Mouse (Mus musculus) hindbrain, embryonic 11.5 days (tissue): ENCODE data around the gene Plekhd1. TPM values are rescaled to one million over a fixed set of nuclear protein-coding genes. Genes with fewer than 3 reads are reported as not detected.
A peak's percentile ranks its signal among the peaks of the same experiment; 100 is the strongest.

ENCODE experiments used
- ATAC-seq: fragments of 200-750 bp; cut with Nextera tagmentation; 2 replicates; pipeline ENCODE4 v1.8.0; 2017; ENCODE audit warnings: mild to moderate bottlenecking, moderate TSS enrichment, moderate library complexity; ENCODE audit not compliant: low FRiP score
- DNase-seq: peaks from one replicate; pipeline ENCODE4 v3.0.0-alpha.2; 2015; ENCODE audit warnings: low spot score
- H3K27ac ChIP-seq: fragments of 300-500 bp; sonication (generic); 2 replicates; pipeline ENCODE4 v1.5.1; 2014; ENCODE audit warnings: mild to moderate bottlenecking, low read depth, low read length
- H3K27me3 ChIP-seq: fragments of 300-500 bp; sonication (generic); 2 replicates; pipeline ENCODE4 v1.6.1; 2014; ENCODE audit warnings: mild to moderate bottlenecking, low read length, moderate library complexity, mixed read lengths; ENCODE audit not compliant: control insufficient read depth, insufficient read depth
- H3K36me3 ChIP-seq: fragments of 300-500 bp; sonication (generic); 2 replicates; pipeline ENCODE4 v1.6.1; 2014; ENCODE audit warnings: mild to moderate bottlenecking, low read length, moderate library complexity, mixed read lengths; ENCODE audit not compliant: control insufficient read depth, insufficient read depth
- H3K4me1 ChIP-seq: fragments of 300-500 bp; sonication (generic); replicated peaks from 2 replicates; pipeline ENCODE4 v1.6.1; 2014; ENCODE audit warnings: low read length, mixed read lengths; ENCODE audit not compliant: control insufficient read depth, insufficient read depth
- H3K4me2 ChIP-seq: fragments of 300-500 bp; sonication (generic); replicated peaks from 2 replicates; pipeline ENCODE4 v1.6.1; 2014; ENCODE audit warnings: mild to moderate bottlenecking, low read depth, low read length
- H3K4me3 ChIP-seq: fragments of 300-500 bp; sonication (generic); 2 replicates; pipeline ENCODE4 v1.5.1; 2014; ENCODE audit warnings: low read depth, low read length
- H3K9ac ChIP-seq: fragments of 300-500 bp; sonication (generic); 2 replicates; pipeline ENCODE4 v1.6.1; 2014; ENCODE audit warnings: low read depth, low read length
- H3K9me3 ChIP-seq: fragments of 300-500 bp; sonication (generic); 2 replicates; pipeline ENCODE4 v1.6.1; 2016; ENCODE audit warnings: low read length; ENCODE audit not compliant: control insufficient read depth
- WGBS: fragments of 180-500 bp; shearing (Covaris S2); extraction: QIAGEN DNeasy Blood & Tissue Kit; methylation state at CpG from one replicate; pipeline ENCODE4 v1.1.7; 2014; 5-methylcytosine and 5-hydroxymethylcytosine counted together
- polyA plus RNA-seq: library from polyadenylated mRNA; unstranded; fragments of >200 nt; fragmentation: Nextera tagmentation; extraction: Ambion mirVana; gene quantifications from 2 replicates; pipeline ENCODE4 v1.2.1, GENCODE M21; 2014

Gene Plekhd1
- polyA plus RNA-seq, 1 experiment from 2014 or later: 1.1 TPM

DNA sequence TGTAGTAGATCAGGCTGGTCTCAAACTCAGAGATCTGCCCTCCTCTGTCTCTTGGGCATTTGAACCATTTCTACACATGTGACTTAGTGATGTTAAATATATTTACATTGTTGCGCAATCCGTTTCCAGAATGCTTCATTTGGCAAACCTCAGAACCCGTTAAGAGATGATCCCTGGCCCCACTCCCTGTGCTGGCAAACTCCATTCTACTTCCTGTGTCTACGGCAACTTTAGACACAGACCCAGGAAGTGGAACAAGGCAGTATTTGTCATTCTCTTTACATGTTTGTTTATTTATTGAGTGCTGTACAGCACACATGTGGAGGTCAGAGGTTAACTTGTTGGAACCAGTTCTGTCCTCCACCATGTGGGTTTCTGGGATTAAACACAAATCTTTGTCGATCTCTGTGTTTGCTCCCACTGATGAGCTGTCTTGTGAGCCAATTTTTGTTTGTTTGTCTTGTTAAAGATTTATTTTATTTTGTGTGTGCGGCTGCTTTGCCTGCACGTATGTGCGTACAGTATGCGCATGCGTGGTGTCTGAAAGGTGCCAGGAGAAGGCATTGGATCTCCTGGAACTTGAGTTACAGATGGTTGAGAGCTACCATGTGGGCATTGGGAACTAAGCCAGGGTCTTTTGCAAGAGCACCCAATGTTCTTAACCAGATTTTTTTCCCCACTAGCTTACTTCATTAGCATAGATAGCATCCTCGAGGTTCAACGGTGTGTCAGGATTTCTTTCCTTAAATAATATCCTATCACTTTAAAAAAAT, 37.6 kb downstream of the Plekhd1 start:
- 0 out of 2 replicates have a peak, but pooled peaks have one; percentile 5 for ATAC-seq

DNA sequence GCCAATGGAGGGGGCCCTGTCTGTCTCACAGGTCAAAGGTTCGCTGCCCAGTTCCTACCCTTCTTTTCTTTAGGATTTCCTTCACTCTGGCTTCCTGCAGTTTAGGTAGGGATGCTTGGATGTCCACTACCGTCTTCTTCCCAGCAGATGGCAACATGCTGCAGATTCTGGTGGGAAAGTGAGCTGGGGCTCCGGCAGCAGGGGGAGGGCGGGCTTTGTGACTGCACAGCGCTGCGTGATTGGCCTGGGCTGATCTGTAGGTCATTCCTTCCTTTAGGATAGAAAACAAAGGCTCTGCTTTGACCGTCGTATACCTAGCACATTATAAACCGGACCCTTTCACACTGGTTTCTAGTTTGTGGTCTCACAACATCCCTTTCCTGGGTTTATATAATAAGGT, 38.2 kb downstream of the Plekhd1 start:
- peak; percentile 80 for DNase-seq
- 5% methylated on average over 9 of the region's 9 CpGs for WGBS
- Histone ChIP-seq H3K4me3 (no peak overlapping the region), H3K4me1 (no peaks in the 10 kb centered on the region), H3K27ac (no peak overlapping the region), H3K27me3 (no peaks in the 10 kb centered on the region), H3K9me3 (no peaks in the 10 kb centered on the region), H3K4me2 (no peak overlapping the region), H3K36me3 (no peaks in the 10 kb centered on the region), H3K9ac (no peak overlapping the region)
- peak; percentile 84 for ATAC-seq

More for the DNA sequence above, 37.6 kb downstream of the Plekhd1 start:
- WGBS: 88% methylated on average over 12 of the region's 12 CpGs
- H3K9ac ChIP-seq: no peak overlapping the region
- H3K27ac ChIP-seq: no peak overlapping the region
- H3K27me3 ChIP-seq: no peaks in the 10 kb centered on the region
- H3K9me3 ChIP-seq: no peaks in the 10 kb centered on the region
- H3K4me3 ChIP-seq: no peak overlapping the region
- no peaks in the 10 kb centered on the region for H3K4me1 ChIP-seq
- H3K4me2 ChIP-seq: no peak overlapping the region
- no peak for DNase-seq
- no peaks in the 10 kb centered on the region for H3K36me3 ChIP-seq

DNA sequence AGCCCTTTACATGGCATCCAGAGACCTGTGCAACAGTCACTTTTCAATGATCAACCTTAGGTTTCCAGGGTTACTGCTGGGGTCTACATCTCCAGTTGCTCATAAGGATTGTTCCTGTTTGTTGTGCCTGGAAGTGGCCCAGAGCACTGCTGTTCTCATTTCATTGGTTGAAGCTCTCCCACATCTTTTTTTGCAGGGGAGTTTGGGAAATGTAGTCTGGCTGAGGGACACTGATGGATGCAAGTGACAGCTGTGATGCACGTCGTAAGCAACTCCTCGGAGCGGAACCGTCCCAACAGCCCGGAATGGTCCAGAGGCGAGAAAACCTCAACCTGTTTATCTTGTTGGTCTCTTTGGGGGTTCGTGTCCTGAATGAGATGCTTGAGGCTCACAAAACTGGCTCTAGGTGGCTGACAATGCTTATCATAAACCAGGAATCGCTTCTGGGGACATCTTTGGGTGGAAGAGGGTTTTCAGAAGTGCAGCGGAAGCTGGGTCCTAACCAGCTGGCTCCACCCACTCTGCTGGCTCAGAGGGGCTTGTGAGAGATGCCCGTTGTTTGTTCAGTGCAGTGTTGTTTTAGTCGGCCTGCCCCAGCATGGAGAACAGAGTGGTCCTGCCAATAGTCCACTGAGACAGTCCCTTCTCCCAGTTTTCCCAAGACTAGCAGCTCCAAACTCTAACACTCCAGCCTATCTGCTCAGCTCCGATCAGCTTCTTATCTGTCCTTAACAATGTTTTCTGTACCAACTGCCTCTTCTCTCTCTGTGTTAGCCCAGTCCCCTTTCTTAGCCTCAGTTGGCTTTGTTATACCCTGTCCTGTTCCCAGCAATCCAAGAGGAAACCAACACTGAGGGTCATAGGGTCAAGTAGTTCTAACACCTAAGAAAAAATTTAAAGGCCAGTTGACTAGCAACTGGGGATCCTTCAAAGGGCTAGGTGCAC, 42.4 kb downstream of the Plekhd1 start:
- ATAC-seq: no peak
- 59% methylated on average over 13 of the region's 13 CpGs for WGBS

DNA sequence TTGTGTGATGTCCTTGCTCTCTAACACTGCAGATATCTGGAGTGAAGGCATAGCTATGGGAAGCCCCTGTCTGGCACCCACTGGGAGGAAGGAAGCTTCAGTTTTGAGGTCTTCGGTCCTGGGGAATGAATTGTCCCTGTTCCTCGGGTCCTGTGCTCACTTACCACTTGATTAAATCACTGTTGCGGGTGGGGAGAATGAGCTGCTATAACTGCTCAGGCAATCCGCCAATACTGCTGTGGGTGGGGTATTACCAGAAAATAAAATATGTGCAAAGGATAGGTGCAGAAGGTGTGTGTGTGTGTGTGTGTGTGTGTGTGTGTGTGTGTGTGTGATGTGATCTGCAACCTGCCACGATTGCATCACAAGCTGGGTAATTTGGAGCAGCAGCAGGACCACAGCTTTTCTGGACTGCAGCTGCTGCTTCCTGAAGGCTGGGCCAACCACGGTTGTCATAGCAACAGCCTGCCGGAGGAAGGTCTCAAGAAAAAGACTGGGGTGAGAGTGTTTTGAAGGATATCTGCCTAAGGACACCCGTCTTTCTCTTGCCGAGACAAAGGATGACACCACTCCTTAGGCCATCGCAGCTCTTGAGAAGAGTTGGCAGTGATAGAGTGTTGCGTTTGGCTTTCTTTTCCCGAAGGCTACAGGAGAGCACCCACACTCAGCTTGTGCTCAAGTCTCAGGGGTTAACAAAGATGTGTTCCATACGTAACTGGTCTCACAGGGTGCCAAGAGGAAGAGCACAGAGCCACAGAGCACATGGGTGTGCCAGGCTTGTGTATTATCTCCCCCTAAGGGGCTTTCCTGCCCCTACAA, 44.3 kb downstream of the Plekhd1 start:
- 24% methylated on average over 13 of the region's 13 CpGs for WGBS
- peak; percentile 80 for DNase-seq
- H3K4me3 ChIP-seq: no peak overlapping the region

More for the DNA sequence above, 42.4 kb downstream of the Plekhd1 start:
- no peak overlapping the region for H3K4me3 ChIP-seq
- no peaks in the 10 kb centered on the region for H3K36me3 ChIP-seq
- no peaks in the 10 kb centered on the region for H3K9me3 ChIP-seq
- DNase-seq: no peak
- H3K27me3 ChIP-seq: no peaks in the 10 kb centered on the region
- H3K4me1 ChIP-seq: peaks cover 5% of the 10 kb centered on the region
- no peak overlapping the region for H3K27ac ChIP-seq
- H3K4me2 ChIP-seq: no peak overlapping the region
- H3K9ac ChIP-seq: no peak overlapping the region

DNA sequence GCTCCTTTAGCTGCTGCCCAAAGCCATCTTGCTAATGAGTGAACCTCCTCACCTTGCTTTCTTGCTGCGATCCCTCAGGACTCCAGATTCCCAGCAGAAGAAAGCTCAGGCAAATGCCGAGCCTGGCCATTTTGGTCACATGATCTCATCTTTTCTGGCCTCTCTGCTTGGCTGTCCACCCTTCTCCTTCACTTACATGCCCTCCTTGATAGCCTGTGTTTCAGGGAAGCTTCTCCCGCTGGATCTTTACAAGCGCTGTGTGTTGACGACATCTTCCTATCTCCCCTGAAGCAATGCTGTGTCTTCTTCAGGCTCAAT, 44.9 kb downstream of the Plekhd1 start:
- Histone ChIP-seq H3K4me2 (0 out of 2 replicates have a peak overlapping the region, but pooled peaks have one; percentile 4), H3K4me3 (no peak overlapping the region), H3K9me3 (no peaks in the 10 kb centered on the region), H3K9ac (no peak overlapping the region), H3K36me3 (no peaks in the 10 kb centered on the region), H3K27me3 (no peaks in the 10 kb centered on the region), H3K4me1 (peaks cover 5% of the 10 kb centered on the region), H3K27ac (peak overlapping the region; percentile 61; the same call in 1 of the 2 replicates)
- DNase-seq (no peak), ATAC-seq (no peak)
- 68% methylated on average over 5 of the region's 5 CpGs for WGBS

More for the DNA sequence above, 44.3 kb downstream of the Plekhd1 start:
- no peaks in the 10 kb centered on the region for H3K27me3 ChIP-seq
- H3K4me2 ChIP-seq: no peak overlapping the region
- H3K27ac ChIP-seq: peak overlapping the region; percentile 61
- ATAC-seq: peak; percentile 68
- peaks cover 5% of the 10 kb centered on the region for H3K4me1 ChIP-seq
- H3K9ac ChIP-seq: peak overlapping the region; percentile 16; the same call in 1 of the 2 replicates
- H3K9me3 ChIP-seq: no peaks in the 10 kb centered on the region
- H3K36me3 ChIP-seq: no peaks in the 10 kb centered on the region

DNA sequence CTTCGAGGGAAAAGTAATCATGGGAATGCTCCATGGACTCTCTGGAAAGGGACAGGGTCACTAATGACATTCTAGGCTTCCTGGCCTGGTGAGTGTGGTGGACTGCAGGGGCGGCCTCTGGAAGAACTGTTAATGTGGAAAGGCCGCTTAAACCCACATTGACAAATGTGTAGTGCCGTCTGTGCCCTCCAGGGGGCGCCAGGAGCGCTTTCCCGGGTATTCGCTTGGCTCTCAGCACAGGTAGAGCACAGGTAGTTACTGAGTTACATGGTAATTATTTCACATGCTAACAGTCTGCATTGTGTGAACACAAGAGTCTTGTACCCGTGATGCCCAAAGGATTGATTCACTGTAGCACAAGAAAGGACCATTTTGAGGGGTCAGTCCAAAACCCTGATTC, 47.1 kb downstream of the Plekhd1 start:
- H3K4me3 ChIP-seq: no peak overlapping the region
- ATAC-seq (no peak), DNase-seq (no peak)
- H3K9me3 ChIP-seq: no peaks in the 10 kb centered on the region
- H3K9ac ChIP-seq: no peak overlapping the region
- H3K36me3 ChIP-seq: no peaks in the 10 kb centered on the region
- no peak overlapping the region for H3K4me2 ChIP-seq
- peaks cover 5% of the 10 kb centered on the region for H3K4me1 ChIP-seq
- no peak overlapping the region for H3K27ac ChIP-seq
- H3K27me3 ChIP-seq: no peaks in the 10 kb centered on the region
- WGBS: 33% methylated on average over 9 of the region's 9 CpGs

DNA sequence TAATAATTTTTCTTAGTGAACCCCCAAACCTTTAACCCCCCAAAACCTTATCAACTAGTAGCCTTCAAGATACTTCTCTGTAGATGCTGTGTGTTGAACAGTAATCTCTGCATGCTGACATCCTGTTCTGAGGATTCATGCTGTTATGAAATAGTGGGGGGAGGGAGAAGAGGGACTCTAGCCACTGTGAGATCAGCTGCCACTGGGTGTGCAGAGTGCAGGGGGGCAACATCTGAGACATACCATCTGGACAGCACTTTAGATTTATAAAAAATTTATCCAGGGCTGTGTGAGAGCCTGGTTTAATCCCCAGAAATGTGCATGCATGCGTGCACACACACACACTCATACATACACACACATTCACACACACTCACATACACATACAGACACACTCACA, 52.2 kb downstream of the Plekhd1 start:
- no peak overlapping the region for H3K9ac ChIP-seq
- H3K27ac ChIP-seq: no peak overlapping the region
- DNase-seq: no peak
- H3K4me3 ChIP-seq: no peak overlapping the region
- ATAC-seq: no peak
- 82% methylated on average over 1 of the region's 1 CpGs for WGBS
- no peaks in the 10 kb centered on the region for H3K36me3 ChIP-seq
- peaks cover 3% of the 10 kb centered on the region for H3K4me1 ChIP-seq
- no peaks in the 10 kb centered on the region for H3K9me3 ChIP-seq
- H3K4me2 ChIP-seq: no peak overlapping the region
- H3K27me3 ChIP-seq: no peaks in the 10 kb centered on the region
